Mouse (Mus musculus) spleen, postnatal 14 days (tissue): ENCODE measurements around the gene Stum.

Source experiments
- DNase-seq, 2 experiments: peaks; one replicate each; pipeline ENCODE4 v3.0.0; 2021 to 2022; ENCODE audit warnings: low spot score in 2 of 2

Gene Stum

GRCm38 (mm10) chr1:180428871-180429270, 54.4 kb downstream of the Stum start:
- DNase-seq: no peak

GRCm38 (mm10) chr1:180428101-180428712, 55.1 kb downstream of the Stum start:
- DNase-seq: peak in 1 of 2 experiments; percentile 51

GRCm38 (mm10) chr1:180427685-180428084, 55.6 kb downstream of the Stum start:
- no peak for DNase-seq

GRCm38 (mm10) chr1:180426405-180426804, 56.9 kb downstream of the Stum start:
- DNase-seq: no peak

- DNase-seq: no peak
Observed at GRCm38 (mm10) chr1:180423931-180424330, 59.4 kb downstream of the Stum start.

GRCm38 (mm10) chr1:180423008-180423639, 60.2 kb downstream of the Stum start:
- DNase-seq: no peak

GRCm38 (mm10) chr1:180422076-180422828, 61.1 kb downstream of the Stum start:
- DNase-seq: peak; percentile 26 to 57

DNA sequence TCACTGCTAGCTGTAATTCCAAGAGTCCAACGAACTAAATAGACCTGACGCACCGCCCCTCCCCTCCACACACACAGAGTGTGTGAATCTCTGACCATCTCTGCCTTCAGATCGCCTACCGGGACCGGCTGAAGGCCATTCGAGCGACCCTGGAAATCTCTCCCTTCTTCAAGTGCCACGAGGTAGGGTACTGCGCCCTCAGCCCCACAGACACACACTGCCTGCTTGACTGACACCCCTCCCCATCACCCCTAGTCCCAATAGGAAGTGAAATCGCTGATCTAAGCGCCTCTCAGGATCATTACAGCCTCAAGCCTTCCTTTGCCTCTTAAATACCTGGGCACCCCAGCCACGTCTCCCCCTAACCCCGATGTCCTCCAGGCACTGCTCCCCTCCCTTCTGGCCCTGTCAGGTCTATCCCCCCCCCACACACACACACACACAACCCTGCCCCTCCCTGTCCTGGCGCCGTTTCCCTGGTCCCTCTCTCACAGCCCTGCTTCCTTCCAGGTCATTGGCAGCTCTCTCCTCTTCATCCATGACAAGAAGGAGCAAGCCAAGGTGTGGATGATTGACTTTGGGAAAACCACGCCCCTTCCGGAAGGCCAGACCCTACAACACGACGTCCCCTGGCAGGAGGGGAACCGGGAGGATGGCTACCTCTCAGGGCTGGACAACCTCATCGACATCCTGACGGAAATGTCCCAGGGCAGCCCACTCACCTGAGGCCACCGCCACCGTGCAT, 62.0 kb downstream of the Stum start:
- no peak for DNase-seq

DNA sequence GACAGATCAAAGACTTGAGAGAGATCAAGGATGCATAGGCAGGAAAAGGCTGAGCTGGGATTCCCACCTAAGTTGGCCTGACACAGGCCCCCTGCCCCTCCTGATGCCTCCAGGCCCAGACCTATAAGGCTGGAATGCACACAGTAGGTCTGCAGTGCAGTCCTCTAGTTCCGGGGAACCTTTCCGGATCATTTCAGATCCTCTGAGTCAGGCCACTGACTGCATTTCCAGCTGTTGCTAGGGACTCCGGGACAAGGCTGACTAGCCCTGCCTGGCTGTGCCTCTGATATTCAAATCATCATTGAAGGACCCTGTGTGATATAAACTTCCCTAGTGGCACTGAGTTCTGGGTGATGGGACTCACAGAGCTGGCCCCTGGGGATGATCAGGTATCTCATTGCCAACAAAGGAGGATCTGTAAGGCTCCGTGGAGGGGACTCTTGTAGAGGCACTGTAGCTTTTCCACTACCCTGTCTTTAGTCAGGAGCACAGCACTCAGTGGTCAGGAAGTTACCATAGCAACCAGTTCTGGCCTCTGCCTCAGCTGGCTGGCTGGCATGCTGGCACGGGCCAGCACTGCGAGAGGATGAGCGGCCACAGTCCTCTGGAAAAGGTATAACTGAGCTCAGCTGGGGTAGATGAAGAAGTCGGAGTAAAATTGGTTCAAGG, 62.7 kb downstream of the Stum start:
- DNase-seq: no peak

GRCm38 (mm10) chr1:180419059-180419458, 64.2 kb downstream of the Stum start:
- DNase-seq: no peak

DNA sequence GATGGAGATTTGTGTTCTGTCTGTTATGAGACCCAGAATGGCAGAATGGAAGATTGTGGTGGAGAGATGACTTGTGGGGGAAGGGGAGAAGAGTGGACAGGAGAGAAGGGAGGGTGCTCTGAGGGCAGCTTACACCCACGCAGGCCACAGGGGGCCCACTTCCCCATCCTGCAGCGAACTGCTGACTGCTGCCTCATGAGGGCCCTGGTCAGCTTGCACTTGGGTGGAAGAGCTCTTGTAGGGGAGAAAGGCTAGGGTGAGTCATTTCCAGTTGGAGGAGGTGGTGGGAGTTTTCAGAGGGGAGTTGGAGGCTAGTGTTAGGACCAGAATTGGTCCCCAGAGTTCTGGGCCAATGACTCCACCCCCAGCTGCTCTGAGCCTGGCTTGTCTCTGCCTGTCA, 66.2 kb downstream of the Stum start:
- DNase-seq: no peak

DNA sequence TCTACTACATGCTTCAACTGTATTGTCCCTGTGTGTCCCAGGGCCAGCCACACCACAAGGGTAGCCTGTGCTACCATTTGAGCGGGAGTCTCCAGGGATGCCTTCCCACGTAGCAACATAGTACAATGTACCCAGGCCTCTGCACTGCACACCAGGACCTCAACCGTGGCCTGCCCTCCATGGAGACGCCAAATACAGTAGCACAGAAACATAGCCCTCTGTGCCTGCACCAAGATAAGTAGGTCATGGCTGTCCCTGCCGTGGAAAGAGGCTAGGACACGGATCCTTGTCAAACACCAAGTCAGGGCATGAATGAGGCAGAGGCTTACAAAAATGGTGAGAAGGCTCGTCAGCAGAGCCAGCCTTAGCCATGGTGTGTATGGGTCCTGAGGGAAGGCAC, 67.5 kb downstream of the Stum start:
- DNase-seq: no peak

- DNase-seq: no peak
Observed at GRCm38 (mm10) chr1:180415064-180415463, 68.2 kb downstream of the Stum start.

GRCm38 (mm10) chr1:180410306-180410705, 73.0 kb downstream of the Stum start:
- DNase-seq: no peak

GRCm38 (mm10) chr1:180409771-180410170, 73.5 kb downstream of the Stum start:
- DNase-seq: no peak

DNA sequence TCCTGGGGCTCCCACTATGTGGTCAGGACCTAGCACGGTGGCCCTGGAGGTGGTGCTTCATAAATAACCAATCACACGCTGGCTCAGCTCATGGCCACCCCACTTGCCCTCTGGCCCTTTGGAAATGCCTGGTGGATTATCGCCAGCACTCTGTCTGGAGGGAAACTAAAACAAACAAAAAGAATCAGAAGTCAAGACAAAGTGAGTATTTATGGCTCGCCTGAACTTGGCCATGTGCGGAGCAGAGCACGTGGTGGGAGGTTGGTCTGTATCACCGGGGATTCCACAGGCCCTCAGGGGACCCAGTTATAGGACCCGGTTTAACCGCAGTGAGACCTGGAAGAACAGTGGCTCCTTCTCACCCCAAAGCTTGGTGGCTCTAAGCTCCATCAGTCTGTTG, 74.5 kb downstream of the Stum start:
- DNase-seq: no peak

DNA sequence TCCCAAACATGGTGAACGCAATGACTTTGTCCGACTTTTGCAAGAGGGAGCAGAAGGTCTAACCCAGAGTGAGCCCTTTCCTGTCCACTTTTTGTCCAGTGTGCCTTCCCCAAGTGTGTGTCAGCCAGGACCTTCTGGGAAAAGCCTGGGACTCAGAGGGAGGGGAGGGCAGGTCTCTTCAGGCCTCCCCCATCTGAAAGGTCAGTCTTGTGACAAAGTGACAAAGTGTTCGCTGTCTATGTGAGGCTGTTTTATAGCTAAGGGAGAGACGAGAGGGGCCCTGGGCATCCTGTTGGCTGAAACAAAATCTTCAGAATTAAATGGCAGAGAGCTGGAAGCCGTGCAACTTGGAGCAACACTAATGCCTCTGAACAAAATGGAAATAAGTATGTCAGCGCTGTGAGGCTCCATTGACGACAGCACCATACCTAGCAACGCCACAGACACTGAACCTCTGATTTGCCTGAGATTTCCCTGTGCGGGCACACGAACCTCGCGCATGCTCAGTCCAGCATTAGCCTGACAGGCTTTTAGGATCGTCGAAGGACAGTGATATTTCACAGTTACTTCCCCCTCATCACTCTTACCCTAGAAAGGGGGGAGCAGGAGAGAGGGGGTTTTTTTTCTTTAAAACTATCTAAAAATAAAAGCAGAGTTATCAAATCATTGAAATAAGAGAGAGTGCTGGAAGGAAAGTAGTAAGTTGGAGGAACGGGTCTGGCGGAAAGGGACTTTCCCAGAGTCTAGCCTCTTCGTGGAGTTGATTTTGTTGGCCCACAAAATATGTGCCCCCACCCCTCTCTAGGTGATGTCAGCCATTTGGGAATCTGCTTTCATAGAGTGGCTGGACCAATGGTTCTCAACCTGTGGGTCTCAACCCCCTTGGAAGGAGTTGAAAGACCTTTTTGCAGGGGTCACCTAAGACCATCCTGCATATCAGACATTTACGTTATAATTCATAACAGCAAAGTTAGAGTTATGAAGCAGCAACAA, 75.3 kb downstream of the Stum start:
- no peak for DNase-seq

- peak; percentile 44 to 45 for DNase-seq
Observed at GRCm38 (mm10) chr1:180407171-180407671, 76.1 kb downstream of the Stum start.

DNA sequence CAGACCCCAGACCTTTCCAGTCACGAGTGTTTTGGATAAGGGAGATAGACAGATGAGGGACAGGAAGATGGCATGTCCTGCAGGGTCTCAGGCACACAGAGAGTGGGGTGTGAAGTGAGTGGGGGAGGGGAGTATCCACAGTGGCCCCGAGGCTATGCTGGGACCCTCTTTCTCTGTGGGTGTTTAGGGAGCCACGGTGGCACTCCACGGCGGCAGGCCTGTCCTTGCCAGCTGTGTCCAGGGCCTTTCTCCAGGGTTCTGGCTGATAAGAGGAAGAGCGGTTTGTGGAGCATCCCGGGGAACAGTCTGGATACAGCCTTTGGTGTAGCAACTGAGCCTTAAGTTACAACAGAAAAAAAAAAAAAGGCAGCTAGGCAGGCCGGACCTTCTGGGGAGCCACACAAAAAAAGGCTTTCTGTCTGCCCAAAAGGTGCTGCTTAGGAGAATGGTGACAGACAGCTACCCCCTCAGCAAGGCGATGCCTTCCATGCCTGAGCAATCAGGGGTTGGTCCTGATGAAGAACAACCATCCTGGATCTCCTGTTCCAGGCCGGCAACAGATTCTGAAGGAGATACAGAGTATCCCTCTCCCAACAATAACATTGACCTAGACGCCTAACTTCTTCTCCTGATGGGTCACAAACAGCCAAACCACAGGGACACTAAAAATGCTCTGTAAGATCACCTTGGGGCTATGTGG, 76.8 kb downstream of the Stum start:
- no peak for DNase-seq
